Mouse (Mus musculus) embryonic facial prominence, embryonic 11.5 days (tissue): ENCODE measurements around the gene Large1. TPM values are rescaled to one million over a fixed set of nuclear protein-coding genes. Genes with fewer than 3 reads are reported as not detected.

Experiments used
- ATAC-seq: fragments of 200-750 bp; cut with Nextera tagmentation; replicated peaks from 2 replicates; pipeline ENCODE4 v1.8.0; 2017; ENCODE audit warnings: low read depth; ENCODE audit not compliant: insufficient number of reproducible peaks, low FRiP score, low TSS enrichment
- DNase-seq: peaks from one replicate; pipeline ENCODE4 v3.0.0-alpha.2; 2015; ENCODE audit warnings: low spot score
- H3K27ac ChIP-seq: fragments of 300-500 bp; sonication (generic); replicated peaks from 2 replicates; pipeline ENCODE4 v1.5.1; 2014; ENCODE audit warnings: mild to moderate bottlenecking, low read depth, low read length, control low read depth
- H3K27me3 ChIP-seq: fragments of 300-500 bp; sonication (generic); 2 replicates; pipeline ENCODE4 v1.6.1; 2014; ENCODE audit warnings: mild to moderate bottlenecking, low read length, moderate library complexity, mixed read lengths; ENCODE audit not compliant: control insufficient read depth, insufficient read depth
- H3K36me3 ChIP-seq: fragments of 300-500 bp; sonication (generic); replicated peaks from 2 replicates; pipeline ENCODE4 v1.6.1; 2014; ENCODE audit warnings: low read depth, mild to moderate bottlenecking, low read length, moderate library complexity, mixed read lengths; ENCODE audit not compliant: control insufficient read depth, insufficient read depth
- H3K4me1 ChIP-seq: fragments of 300-500 bp; sonication (generic); 2 replicates; pipeline ENCODE4 v1.6.1; 2014; ENCODE audit warnings: low read length, mixed read lengths; ENCODE audit not compliant: control insufficient read depth, insufficient read depth
- H3K4me2 ChIP-seq: fragments of 300-500 bp; sonication (generic); 2 replicates; pipeline ENCODE4 v1.6.1; 2014; ENCODE audit warnings: low read depth, mild to moderate bottlenecking, control low read depth, low read length, moderate library complexity
- H3K4me3 ChIP-seq: fragments of 300-500 bp; sonication (generic); 2 replicates; pipeline ENCODE4 v1.5.1; 2014; ENCODE audit warnings: low read depth, low read length, control low read depth
- H3K9ac ChIP-seq: fragments of 300-500 bp; sonication (generic); replicated peaks from 2 replicates; pipeline ENCODE4 v1.6.1; 2014; ENCODE audit warnings: mild to moderate bottlenecking, control low read depth, low read length
- H3K9me3 ChIP-seq: fragments of 300-500 bp; sonication (generic); replicated peaks from 2 replicates; pipeline ENCODE4 v1.6.1; 2016; ENCODE audit warnings: mild to moderate bottlenecking, low read length, inconsistent platforms, mixed read lengths; ENCODE audit not compliant: control insufficient read depth
- WGBS: fragments of 180-500 bp; shearing (Covaris S2); extraction: QIAGEN DNeasy Blood & Tissue Kit; methylation state at CpG from one replicate; pipeline ENCODE4 v1.1.7; 2014; 5-methylcytosine and 5-hydroxymethylcytosine counted together
- polyA plus RNA-seq: library from polyadenylated mRNA; unstranded; fragments of >200 nt; fragmentation: Nextera tagmentation; extraction: Ambion mirVana; gene quantifications from 2 replicates; pipeline ENCODE4 v1.2.1, GENCODE M21; 2014

The Large1 gene
- polyA plus RNA-seq, 1 experiment from 2014 or later = 8.6 TPM

DNA sequence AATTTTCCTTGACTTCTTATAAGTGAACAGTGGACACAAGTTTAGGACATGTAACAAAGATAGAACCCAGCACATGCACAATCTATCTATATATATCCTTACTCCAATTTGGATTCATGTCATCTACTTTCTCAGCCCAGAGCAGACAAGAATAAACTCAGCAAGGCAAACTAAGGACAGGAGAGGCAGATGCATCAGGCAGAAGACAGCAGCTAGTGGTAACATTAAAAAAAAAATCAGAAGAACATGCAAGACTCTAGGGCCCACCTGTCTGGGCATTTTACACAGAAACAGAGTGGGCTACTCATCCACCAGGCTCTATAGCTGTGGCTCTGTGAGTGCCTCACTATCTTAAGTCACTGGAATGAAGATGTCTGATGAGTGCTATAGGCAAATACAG is 536.7 kb downstream of the Large1 start:
- Histone ChIP-seq H3K9ac (no peak overlapping the region), H3K4me3 (no peak overlapping the region), H3K4me2 (no peak overlapping the region), H3K36me3 (no peaks in the 10 kb centered on the region; the same call in 1 of the 2 replicates), H3K4me1 (no peaks in the 10 kb centered on the region), H3K27ac (no peak overlapping the region), H3K27me3 (no peaks in the 10 kb centered on the region), H3K9me3 (no peaks in the 10 kb centered on the region)
- ATAC-seq = no peak
- no peak for DNase-seq

DNA sequence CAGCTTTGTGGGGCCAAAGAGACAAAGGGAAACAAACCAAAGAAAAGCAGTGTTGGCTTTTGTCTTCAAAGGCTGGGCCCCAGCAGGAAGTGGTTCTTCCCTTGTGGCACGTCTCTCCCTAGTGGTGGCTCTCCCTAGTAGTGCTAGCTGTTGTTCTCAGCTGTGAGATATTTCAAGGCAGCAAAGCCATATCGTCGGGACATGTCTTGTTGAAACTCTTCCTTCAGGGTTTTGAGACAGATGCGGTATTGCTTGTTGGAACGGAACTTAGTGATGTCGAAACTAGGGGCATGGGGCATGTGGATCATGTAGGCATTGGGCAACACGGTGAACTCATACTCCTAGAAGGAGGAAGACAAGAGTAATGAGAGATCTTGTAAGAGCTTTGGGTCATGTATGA is 537.7 kb downstream of the Large1 start:
- 87% methylated on average over 7 of the region's 7 CpGs for WGBS
- Histone ChIP-seq H3K4me3 (no peak overlapping the region), H3K36me3 (no peaks in the 10 kb centered on the region; the same call in 1 of the 2 replicates), H3K9me3 (no peaks in the 10 kb centered on the region), H3K27ac (no peak overlapping the region), H3K4me1 (no peaks in the 10 kb centered on the region), H3K27me3 (no peaks in the 10 kb centered on the region), H3K4me2 (no peak overlapping the region), H3K9ac (no peak overlapping the region)
- ATAC-seq = no peak
- DNase-seq = no peak

DNA sequence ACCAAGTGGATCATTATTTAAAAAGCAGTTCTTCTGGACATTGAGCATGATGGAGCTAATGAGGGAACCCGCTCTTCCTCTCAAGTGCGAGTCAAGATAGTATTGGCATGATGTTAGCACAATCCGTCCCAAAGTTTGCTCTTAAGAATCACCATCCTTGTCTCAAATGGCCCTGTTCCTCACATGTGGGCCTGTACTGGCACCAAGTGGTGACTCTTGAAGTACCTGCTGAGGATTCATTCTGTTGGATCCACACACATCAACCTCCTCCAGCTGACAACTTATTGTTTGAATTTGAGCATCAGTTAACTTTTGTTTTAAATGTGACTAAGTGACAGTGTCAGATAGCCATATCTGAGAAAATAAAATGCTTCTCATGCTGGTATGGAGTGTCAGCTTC is 540.6 kb downstream of the Large1 start:
- Histone ChIP-seq H3K9me3 (no peaks in the 10 kb centered on the region), H3K27me3 (no peaks in the 10 kb centered on the region), H3K36me3 (no peaks in the 10 kb centered on the region; the same call in 1 of the 2 replicates), H3K4me2 (no peak overlapping the region), H3K4me1 (no peaks in the 10 kb centered on the region), H3K9ac (no peak overlapping the region), H3K27ac (no peak overlapping the region), H3K4me3 (no peak overlapping the region)
- DNase-seq (no peak), ATAC-seq (no peak)
- 93% methylated on average over 3 of the region's 3 CpGs for WGBS

DNA sequence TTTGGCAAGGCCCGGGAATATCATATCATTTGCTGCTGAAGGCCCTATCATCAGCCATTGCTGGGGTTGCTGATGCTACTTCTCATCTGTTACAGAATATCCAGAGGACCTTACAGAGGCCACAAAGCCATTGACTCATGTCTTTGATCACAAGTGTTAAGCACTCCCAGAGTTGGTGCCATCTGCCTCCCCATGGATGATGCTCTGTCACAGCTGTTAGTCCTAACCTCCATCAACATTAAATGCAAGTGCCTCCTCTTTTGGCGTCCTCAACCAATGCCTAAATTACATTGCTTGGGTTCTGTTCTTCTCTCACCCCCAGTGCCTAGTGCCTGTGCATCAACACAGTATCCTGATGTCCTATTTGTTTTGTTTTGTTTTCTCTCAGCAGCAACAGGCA is 551.8 kb downstream of the Large1 start:
- Histone ChIP-seq H3K27me3 (no peaks in the 10 kb centered on the region), H3K9ac (no peak overlapping the region), H3K4me1 (no peaks in the 10 kb centered on the region), H3K4me2 (no peak overlapping the region), H3K27ac (no peak overlapping the region), H3K36me3 (no peaks in the 10 kb centered on the region), H3K9me3 (no peaks in the 10 kb centered on the region), H3K4me3 (no peak overlapping the region)
- no peak for ATAC-seq
- WGBS = 77% methylated on average over 2 of the region's 2 CpGs
- DNase-seq = no peak

DNA sequence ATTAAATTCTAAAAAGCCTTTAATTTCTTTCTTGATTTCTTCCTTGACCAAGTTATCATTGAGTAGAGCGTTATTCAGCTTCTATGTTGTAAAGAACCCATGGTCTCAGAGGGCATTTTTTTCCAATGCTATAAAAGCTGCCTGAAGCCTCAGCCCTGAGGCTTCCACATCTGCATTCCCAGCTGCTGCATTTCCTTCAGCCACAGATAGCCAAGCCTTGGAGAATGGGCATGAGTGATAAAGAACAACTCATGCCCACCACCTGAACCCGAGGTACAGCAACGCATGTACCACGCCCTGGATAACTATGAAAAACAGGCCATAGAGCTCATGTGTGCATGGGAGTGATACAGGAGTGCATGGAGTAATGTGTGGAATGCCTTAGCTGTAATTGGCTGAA is 572.7 kb downstream of the Large1 start:
- ATAC-seq (no peak), DNase-seq (no peak)
- Histone ChIP-seq H3K4me2 (no peak overlapping the region), H3K4me3 (no peak overlapping the region), H3K9me3 (no peaks in the 10 kb centered on the region), H3K27me3 (no peaks in the 10 kb centered on the region), H3K36me3 (no peaks in the 10 kb centered on the region), H3K4me1 (no peaks in the 10 kb centered on the region), H3K27ac (no peak overlapping the region), H3K9ac (no peak overlapping the region)
- WGBS = 90% methylated on average over 4 of the region's 4 CpGs

DNA sequence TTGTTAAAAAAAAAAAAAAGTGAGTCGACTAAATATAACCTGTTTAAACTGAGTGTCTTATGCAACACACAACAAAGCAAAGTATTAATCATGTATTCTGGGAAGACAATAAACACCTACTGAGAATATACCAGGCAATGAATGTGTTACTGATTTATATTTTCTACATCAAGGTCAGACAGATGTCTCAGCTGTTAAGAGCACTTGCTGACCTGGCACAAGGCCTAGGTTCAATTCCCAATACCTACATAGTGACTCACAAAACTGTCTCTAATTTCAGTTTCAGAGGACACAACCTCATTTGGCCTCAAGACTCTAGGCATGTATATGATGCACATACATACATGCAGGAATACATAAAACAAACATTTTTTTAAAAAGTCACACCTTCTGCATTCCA is 575.5 kb downstream of the Large1 start:
- 96% methylated on average over 1 of the region's 1 CpGs for WGBS
- Histone ChIP-seq H3K4me1 (no peaks in the 10 kb centered on the region), H3K9ac (no peak overlapping the region), H3K27me3 (no peaks in the 10 kb centered on the region), H3K9me3 (no peaks in the 10 kb centered on the region), H3K27ac (no peak overlapping the region), H3K4me2 (no peak overlapping the region), H3K36me3 (no peaks in the 10 kb centered on the region), H3K4me3 (no peak overlapping the region)
- DNase-seq (no peak), ATAC-seq (no peak)

DNA sequence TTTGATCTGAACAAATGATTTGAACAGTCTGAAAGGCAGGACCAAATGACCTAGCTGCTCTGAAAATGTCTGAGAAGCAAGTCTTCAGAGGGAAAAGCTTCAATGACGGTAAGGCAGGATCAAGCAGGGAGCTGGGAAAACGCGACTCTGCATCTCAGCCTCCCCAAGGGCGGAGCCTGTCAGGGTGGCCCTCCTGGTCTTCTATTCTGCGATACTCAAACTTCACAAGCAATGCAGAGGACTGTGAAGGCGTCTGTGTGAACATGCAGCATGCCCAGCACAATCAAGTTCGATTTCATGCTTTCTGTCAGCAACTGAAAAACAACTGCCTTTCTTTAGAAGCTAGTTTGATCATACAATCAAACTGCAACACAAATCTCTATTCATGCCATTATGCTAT is 586.6 kb downstream of the Large1 start:
- ATAC-seq (no peak), DNase-seq (no peak)
- no peak overlapping the region for H3K4me3 ChIP-seq
- no peak overlapping the region for H3K27ac ChIP-seq
- H3K4me2 ChIP-seq = no peak overlapping the region
- no peak overlapping the region for H3K9ac ChIP-seq
- H3K36me3 ChIP-seq = no peaks in the 10 kb centered on the region
- no peaks in the 10 kb centered on the region for H3K27me3 ChIP-seq
- H3K9me3 ChIP-seq = no peaks in the 10 kb centered on the region
- WGBS = 30% methylated on average over 7 of the region's 7 CpGs
- H3K4me1 ChIP-seq = no peaks in the 10 kb centered on the region

DNA sequence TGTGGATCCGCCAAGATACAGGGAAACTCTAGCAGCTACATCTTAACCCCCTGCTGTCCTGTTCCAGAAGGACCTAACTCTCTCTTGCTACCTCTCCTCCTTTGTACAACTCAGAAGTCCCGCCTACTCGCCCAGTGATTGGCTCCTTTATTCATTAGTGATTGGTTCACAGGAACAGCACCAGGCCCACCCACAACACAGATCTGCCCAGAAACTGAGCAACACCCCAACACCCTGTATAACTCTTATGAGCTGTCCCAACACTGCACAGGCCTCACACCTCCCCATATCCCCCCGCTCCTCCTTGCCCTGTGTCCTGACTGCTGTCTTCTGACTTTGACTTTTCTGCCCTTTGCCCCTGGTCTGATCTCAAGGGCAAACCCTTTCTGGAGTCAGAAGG is 587.6 kb downstream of the Large1 start:
- H3K4me3 ChIP-seq = no peak overlapping the region
- H3K27me3 ChIP-seq = no peaks in the 10 kb centered on the region
- no peaks in the 10 kb centered on the region for H3K4me1 ChIP-seq
- H3K4me2 ChIP-seq = no peak overlapping the region
- 58% methylated on average over 4 of the region's 4 CpGs for WGBS
- no peak overlapping the region for H3K9ac ChIP-seq
- no peak for ATAC-seq
- DNase-seq = no peak
- no peaks in the 10 kb centered on the region for H3K36me3 ChIP-seq
- H3K9me3 ChIP-seq = no peaks in the 10 kb centered on the region
- H3K27ac ChIP-seq = no peak overlapping the region
